Mouse (Mus musculus) urinary bladder, adult 2 months (tissue): ENCODE measurements around the gene Cpe. TPM values are rescaled to one million over a fixed set of nuclear protein-coding genes. Genes with fewer than 3 reads are reported as not detected.

Experiments used
- DNase-seq: peaks from one replicate; pipeline ENCODE4 v3.0.0; 2022; ENCODE audit warnings: low spot score
- polyA plus RNA-seq: library from polyadenylated mRNA; depleted of rRNA; stranded (reverse); fragments of >200 nt; gene quantifications from 2 replicates; pipeline ENCODE4 v1.2.3, GENCODE M21; 2012; rRNA removed

The Cpe gene
- polyA plus RNA-seq, result 114 and 187 TPM in 2 replicates

DNA sequence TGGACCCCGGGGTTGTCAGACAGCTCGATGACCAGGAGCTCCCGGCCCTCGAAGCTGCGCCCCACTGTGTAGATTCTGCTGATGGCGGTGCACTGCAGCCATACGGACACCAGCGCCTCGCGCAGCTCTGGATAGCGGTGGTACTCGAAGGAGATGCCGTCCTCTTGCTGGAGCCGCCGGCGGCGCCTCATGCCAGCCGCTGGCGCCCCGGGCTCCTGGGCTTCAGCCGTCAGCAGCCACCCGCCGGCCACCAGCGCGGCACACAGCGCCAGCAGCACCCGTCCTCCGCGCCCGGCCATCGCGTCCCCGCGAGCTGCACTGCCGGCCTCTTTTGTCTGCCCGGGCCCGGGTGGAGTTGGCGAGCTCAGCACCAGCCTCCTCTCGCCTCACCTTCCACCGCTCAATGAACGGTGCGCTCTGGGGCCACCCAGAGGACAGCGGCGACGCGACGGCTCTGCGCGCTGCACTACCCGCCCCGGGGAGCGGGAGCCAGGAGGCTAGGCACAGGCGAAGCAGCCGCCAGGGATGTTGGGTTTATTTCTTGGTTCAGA is at the start of gene Cpe:
TSS of gene Cpe (minus strand) at position 404 of the 551 bp plus-strand sequence.
- DNase-seq, result peak; percentile 81

DNA sequence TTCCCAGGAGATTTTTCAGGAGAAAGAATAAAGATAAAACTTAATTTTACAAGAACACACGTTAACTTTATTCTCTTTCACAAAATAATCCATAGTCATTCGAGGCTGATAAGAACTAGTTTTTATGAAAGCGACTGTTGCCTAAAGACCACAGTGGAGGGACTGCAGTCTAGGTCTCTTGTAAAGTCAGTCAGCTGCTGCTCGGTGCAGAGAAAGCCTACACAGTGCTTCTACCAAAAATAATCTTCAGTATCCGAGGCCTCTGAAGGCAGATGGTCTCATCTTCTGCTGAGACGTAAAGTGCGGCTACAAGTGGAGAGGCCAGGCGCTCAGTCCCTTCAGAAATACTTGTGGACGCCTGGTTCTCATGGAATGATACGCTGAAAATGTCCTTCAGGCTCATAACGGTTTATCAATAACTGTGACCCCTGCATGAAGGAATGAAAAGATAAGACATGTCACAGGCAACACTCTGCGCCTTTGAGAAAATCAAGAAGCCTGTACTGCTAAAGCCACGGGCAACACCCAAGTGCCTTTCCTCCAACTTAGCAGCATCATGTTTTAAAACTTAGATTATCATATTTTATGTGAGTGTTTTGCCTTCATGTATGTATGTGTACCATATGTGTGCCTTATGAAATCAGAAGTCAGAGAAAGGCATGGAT is 47.8 kb upstream of the Cpe start:
- no peak for DNase-seq

- DNase-seq, result no peak
Measured at GRCm38 (mm10) chr8:64738916-64739315, 46.1 kb upstream of the Cpe start.

GRCm38 (mm10) chr8:64736767-64737323 is 44.0 kb upstream of the Cpe start:
- no peak for DNase-seq

DNA sequence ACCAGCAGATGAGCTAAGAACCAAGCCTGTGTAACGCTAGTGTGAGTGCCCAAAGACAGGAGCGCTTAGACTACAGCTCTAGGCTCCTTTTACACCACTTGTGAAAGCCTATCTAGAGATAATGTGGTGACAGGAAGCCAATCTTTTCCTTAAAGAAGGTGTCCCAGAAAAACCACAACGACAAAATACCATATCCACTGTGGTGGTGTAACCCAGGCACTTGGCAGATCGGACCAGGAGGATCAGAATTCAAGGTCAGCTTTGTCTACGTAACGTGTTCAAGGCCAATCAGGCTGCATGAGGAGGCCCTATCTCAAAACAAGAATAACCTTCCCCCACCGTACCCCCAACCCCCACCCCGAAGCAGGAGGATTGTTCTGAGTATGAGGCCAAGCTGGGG is 42.3 kb upstream of the Cpe start:
- no peak for DNase-seq

DNA sequence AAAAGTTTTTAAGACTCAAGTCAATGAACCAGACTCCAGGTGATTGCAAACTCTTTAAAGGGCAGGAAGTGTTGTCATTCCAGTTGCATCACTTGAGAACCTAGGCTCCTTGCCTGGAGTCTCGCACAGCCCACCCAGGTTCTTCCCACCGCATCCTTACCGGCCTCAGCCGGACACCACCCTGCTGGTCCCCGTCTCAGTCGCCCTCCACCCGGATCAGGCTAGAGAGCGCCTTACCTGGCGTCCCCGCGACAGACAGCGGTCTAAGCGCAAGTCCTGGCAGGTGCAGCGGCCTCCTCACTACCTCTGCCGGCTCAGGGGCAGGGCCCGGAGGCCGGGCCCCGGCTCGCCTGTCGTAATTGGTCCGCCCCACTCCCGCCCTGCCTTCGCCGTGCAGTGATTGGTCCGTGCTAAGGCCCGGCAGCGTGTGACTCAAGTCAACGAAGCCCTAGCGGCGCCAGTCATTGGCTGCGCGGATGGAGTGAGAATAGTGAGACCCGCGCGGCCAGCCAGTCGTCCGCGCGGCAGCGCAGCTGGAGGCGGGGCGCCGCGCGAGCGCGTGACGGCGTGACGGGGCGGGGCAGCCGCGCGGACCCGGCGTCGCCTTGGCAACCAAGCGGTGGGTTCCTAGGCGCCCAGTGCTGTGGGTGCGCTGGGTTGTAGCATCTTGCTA is 40.6 kb upstream of the Cpe start, which contains the start of gene Msmo1:
TSS of gene Msmo1 (minus strand) at position 522 of the 673 bp plus-strand sequence.
- peak; percentile 94 for DNase-seq

DNA sequence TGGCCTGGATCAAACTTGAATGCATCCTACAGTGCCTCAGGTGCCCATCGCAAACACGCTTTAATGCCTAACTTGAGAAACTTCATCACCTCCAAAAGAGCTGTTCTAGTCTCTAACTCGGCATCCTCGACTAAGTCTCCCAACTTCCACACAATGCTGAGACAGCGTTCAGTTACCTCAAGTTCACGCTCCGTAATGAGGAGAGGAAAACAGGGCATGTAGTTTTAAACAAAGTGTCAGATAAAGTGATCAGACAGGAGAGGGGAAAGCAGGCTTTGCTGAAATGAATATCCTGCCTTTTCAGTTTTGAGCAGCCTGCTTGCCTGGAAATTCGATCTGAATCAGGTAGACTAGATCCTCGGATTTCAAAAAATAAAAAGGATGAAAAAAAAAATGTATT is 39.7 kb upstream of the Cpe start:
- DNase-seq, result no peak

- no peak for DNase-seq
Measured at GRCm38 (mm10) chr8:64728156-64728555, 35.3 kb upstream of the Cpe start.

DNA sequence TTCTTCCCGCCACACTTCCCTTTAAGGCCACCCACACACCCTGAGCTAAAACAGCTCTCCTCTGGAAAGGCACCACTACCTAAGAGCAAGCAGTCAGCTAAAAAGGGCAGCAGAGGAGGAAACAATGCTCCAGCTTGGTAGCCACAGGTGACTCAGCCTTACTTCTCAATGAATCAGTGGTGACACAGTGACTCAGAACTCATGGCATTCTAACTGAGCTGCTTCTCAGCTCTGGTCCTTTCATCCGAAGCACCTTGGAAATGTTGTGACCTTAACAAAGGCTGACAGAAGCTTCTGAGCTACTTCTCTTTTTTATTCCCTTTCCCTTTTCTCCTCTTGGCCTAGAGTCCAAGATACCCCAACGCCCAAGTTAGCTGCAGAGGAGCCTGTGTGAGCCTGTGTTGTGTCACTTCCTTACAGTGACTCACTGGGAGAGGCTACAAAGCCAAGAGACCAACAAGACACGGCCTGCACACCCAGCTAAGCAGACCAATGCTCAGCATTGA is 33.4 kb upstream of the Cpe start:
- no peak for DNase-seq

GRCm38 (mm10) chr8:64723206-64723605 is 30.4 kb upstream of the Cpe start:
- DNase-seq, result no peak

- DNase-seq, result no peak
Measured at GRCm38 (mm10) chr8:64717868-64718267, 25.0 kb upstream of the Cpe start.

DNA sequence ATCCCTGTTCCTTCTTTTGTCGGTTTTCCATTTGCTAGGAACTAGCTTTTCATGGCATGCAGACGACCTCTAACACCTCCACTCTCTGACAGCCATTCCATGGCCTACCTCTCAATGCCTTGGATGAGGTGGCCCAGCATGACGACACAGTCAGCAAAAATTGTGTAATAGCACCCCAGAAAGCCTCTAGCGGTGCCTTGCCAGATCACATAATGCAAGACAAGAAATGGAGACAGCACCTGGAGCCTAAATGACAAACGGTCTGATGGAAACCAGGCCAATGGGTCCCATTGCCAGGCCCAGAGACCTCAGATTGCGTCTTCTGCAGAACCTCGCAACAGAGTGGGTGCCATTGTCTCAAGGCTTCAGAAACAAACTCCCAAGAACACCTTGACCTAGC is 19.6 kb upstream of the Cpe start:
- no peak for DNase-seq

DNA sequence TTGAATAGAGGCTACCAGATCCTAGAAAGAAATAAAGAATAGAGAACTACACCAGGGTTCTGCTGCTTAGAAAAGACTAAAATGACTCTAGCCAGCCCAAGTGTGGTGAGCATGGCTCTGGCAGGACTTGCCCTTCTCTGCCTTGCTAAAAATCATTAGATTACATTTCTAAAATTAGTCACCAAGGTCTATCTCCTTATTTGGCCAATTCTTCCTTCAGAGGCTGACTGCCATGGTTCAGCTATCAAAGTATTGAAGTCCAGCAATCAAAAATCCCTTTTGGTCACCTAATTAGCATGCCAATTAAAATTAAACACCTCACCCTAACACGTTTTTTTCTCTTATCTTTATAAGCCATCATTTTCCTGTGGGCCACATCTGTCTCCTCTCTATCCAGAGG is 18.7 kb upstream of the Cpe start:
- no peak for DNase-seq

DNA sequence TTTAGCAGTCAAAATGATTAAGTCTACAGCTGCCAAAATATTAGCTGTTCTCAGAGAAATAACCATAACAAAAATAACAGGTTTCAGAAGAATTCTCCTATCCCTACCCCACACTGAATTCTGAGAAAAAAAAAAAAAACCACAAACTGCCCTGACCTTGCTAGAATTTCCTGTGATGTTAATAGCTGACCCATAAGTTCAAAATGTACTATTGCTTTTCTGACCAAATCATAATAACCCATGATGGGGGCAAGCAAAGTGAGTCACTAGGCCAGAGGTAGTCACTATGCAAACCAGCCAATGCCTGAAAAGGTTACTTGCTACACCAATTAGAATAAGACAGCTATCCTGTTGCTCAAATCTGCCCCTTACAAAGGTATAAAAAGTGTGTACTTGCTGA is 14.6 kb upstream of the Cpe start:
- DNase-seq, result no peak

DNA sequence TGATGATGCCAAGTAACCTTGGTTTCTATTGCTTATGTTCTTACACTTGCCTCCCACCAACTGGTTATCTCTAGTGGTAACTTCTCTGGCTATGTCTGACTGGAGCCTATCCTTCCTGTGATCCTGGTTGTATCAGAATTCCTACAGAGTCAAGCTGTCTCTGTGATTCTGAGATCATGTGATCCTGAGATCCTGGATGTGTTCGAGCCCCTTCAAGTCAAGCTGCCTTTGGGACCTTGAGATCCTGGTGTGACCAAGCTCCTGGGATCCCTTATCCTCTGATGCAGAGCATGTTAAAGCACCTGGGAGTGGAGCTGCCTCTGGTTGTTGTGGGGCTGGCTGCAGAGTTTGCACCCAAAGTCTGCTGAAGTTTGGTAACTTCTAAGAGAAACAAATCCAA is 10.3 kb upstream of the Cpe start:
- DNase-seq, result no peak

DNA sequence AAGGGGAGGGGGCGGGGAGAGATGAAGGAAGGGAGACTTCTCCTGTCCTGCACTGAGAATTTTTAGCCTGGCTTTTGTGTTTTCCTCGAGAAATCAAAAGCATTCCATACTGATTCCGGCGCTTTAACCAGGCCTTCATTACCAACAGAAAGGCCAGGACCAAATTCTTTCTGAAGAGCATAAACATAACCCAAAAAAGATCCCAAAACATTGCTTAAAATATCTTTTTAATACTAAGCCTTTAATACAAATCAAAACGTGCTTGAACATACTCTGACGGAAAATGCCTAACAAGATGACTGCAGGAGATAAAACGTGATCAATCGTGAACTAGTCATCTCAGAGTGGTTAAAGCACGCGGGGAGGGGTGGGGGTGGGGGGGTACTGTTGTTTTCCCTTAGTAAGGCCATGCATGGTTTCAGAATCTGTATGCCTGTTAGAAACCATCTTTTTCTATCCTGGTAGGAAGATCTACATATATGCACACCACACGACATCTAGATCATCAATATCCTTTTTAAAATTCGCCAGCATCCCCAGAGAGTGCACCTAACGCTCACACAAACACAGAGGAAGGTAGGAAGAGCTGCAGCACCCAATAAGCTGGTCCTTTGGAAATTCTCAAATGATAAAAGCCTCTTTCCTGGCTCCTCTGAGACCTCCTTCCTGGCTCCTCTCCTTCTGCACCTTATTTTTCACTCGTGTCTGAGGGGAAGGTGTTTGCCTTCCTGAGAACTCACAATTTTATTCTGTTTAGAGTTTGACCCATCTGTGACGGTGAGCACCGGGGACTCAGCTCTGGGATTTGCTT is 1.1 kb downstream of the Cpe start:
- no peak for DNase-seq

- no peak for DNase-seq
Measured at GRCm38 (mm10) chr8:64690845-64691244, 2.0 kb downstream of the Cpe start.

DNA sequence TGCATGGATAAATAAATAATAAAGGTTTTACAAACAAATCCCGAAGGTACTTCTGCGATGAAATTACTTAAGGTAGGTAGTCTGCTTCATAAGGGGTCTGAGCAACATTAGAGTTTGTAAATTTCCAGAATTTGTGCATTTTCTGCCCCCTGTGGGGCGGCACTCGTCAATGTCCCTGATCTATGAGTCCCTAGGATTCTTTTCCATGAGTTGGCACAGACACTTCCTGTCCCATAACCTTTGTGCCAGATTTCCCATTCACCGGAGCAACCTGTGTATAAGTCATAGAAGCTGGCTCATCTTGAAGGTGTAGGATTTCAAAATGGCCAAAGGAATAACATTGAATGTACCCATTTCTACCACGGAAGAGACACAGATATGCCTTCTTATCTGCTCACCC is 2.5 kb downstream of the Cpe start:
- no peak for DNase-seq

GRCm38 (mm10) chr8:64688741-64689140 is 4.1 kb downstream of the Cpe start:
- DNase-seq, result no peak

DNA sequence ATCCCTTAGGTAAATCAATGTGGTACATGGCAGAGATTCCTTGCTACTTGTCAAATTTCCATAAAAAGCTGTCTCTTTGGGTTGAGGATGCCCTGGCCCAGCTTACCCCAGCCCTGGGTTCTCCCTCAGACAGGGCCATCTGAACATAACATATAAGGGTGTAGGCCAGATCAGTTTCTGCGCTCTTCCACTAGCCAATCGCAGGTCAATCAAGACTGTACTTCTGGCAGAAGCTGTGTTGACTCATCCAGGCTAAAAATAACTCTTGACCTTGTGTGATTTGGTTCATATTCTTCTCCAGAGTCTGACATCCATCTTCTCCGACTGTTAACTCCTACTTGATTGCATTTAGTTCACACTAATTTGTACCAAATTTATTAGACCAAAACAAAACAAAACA is 4.7 kb downstream of the Cpe start:
- no peak for DNase-seq

- DNase-seq, result no peak
Measured at GRCm38 (mm10) chr8:64682501-64682900, 10.4 kb downstream of the Cpe start.

- no peak for DNase-seq
Measured at GRCm38 (mm10) chr8:64676381-64676780, 16.5 kb downstream of the Cpe start.
